Mouse (Mus musculus): Measurements from ENCODE around the gene Camk1g.

DNA sequence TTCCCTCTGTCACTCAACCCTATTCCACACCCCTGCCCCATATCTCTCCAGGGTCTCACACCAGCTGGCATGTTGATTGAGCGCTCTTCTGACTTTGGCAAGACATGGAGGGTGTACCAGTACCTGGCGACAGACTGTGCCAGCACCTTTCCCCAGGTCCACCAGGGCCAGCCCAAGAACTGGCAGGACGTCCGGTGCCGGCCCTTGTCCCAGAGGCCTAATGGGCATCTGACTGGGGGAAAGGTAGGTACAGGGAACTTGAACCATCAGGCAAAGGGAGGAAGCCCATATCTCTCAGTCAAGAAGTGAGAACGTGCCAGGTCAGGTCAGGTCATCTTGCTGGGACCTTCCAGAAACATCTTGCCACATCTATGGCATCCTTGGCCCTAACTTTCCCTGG lies 46.4 kb downstream of the Camk1g start:
- TF ChIP-seq GATA1 (IDR thresholded peaks at IDR 0.05; ENCODE audit: borderline replicate concordance, low read length) (no peak), FLI1 (IDR thresholded peaks at IDR 0.05; ENCODE audit: low read length) (no peak)
